Mouse (Mus musculus) midbrain, embryonic 10.5 days (tissue): ENCODE data around the gene Rtl8b. TPM values are rescaled to one million over a fixed set of nuclear protein-coding genes. Genes with fewer than 3 reads are reported as not detected.
A peak's percentile ranks its signal among the peaks of the same experiment; 100 is the strongest.
"Not testable (repeated sequence)": the region's sequence is repeated elsewhere in the genome, so short reads cannot be mapped to it uniquely, and the experiment has no call there.

Source experiments
- DNase-seq: peaks from one replicate; pipeline ENCODE4 v3.0.0-alpha.2; 2017; ENCODE audit warnings: low spot score
- H3K27ac ChIP-seq: fragments of 300-500 bp; sonication (generic); replicated peaks from 2 replicates; pipeline ENCODE4 v1.5.1; 2016; ENCODE audit warnings: mild to moderate bottlenecking
- H3K27me3 ChIP-seq: fragments of 300-500 bp; sonication (generic); 2 replicates; pipeline ENCODE4 v1.6.1; 2016; ENCODE audit warnings: low read depth, mild to moderate bottlenecking; ENCODE audit not compliant: poor library complexity, severe bottlenecking
- H3K36me3 ChIP-seq: fragments of 300-500 bp; sonication (generic); 2 replicates; pipeline ENCODE4 v1.6.1; 2016; ENCODE audit warnings: mild to moderate bottlenecking, moderate library complexity
- H3K4me1 ChIP-seq: fragments of 300-500 bp; sonication (generic); 2 replicates; pipeline ENCODE4 v1.6.1; 2016
- H3K4me3 ChIP-seq: fragments of 300-500 bp; sonication (generic); 2 replicates; pipeline ENCODE4 v1.5.1; 2016; ENCODE audit warnings: mild to moderate bottlenecking, moderate library complexity
- H3K9me3 ChIP-seq: fragments of 300-500 bp; sonication (generic); replicated peaks from 2 replicates; pipeline ENCODE4 v1.6.1; 2016; ENCODE audit warnings: mild to moderate bottlenecking
- WGBS: fragments of 180-500 bp; shearing (Covaris S2); methylation state at CpG from one replicate; pipeline ENCODE4 v1.1.7; 2016; 5-methylcytosine and 5-hydroxymethylcytosine counted together
- polyA plus RNA-seq: library from polyadenylated mRNA; unstranded; fragments of >200 nt; fragmentation: Nextera tagmentation; extraction: Ambion mirVana; gene quantifications from 2 replicates; pipeline ENCODE4 v1.2.1, GENCODE M21; 2016

The Rtl8b gene
- polyA plus RNA-seq, result 55.9 and 62.4 TPM in 2 replicates

- DNase-seq, result peak; percentile 78
- WGBS, result 21% methylated on average over 13 of the region's 15 CpGs
- Histone ChIP-seq H3K27me3 (no peaks in the 10 kb centered on the region), H3K4me1 (no peaks in the 10 kb centered on the region), H3K27ac (peak within 1 kb of the TSS; percentile 72), H3K9me3 (no peaks in the 10 kb centered on the region), H3K4me3 (peak within 1 kb of the TSS; percentile 43), H3K36me3 (no peaks in the 10 kb centered on the region)
Observed at GRCm38 (mm10) chrX:53670294-53670693, at the start of gene Rtl8b. Gene Rtl8b (minus strand): TSS chrX:53670408.

- no peaks in the 10 kb centered on the region for H3K9me3 ChIP-seq
- peak overlapping the region; percentile 44 for H3K4me3 ChIP-seq
- H3K4me1 ChIP-seq, result peaks cover 12% of the 10 kb centered on the region
- peak; percentile 78 for DNase-seq
- 21% methylated on average over 49 of the region's 49 CpGs for WGBS
- H3K36me3 ChIP-seq, result no peaks in the 10 kb centered on the region
- H3K27me3 ChIP-seq, result no peaks in the 10 kb centered on the region
- peak overlapping the region; percentile 79 for H3K27ac ChIP-seq
Observed at GRCm38 (mm10) chrX:53716323-53717182, 46.3 kb upstream of the Rtl8b start.

GRCm38 (mm10) chrX:53715942-53716322 is 45.7 kb upstream of the Rtl8b start:
- Histone ChIP-seq H3K4me3 (peak overlapping the region; percentile 44), H3K27me3 (no peaks in the 10 kb centered on the region), H3K9me3 (no peaks in the 10 kb centered on the region), H3K27ac (peak overlapping the region; percentile 79), H3K36me3 (no peaks in the 10 kb centered on the region), H3K4me1 (peaks cover 12% of the 10 kb centered on the region)
- no peak for DNase-seq
- 50% methylated on average over 2 of the region's 2 CpGs for WGBS

GRCm38 (mm10) chrX:53702673-53703072 is 32.5 kb upstream of the Rtl8b start:
- no peaks in the 10 kb centered on the region for H3K27me3 ChIP-seq
- no peaks in the 10 kb centered on the region for H3K4me1 ChIP-seq
- H3K27ac ChIP-seq, result no peak overlapping the region
- no peak overlapping the region for H3K4me3 ChIP-seq
- WGBS, result 77% methylated on average over 3 of the region's 3 CpGs
- no peak for DNase-seq
- H3K9me3 ChIP-seq, result no peaks in the 10 kb centered on the region
- H3K36me3 ChIP-seq, result no peaks in the 10 kb centered on the region

- no peak overlapping the region for H3K27ac ChIP-seq
- no peak for DNase-seq
- 93% methylated on average over 2 of the region's 2 CpGs for WGBS
Observed at GRCm38 (mm10) chrX:53699225-53699624, 29.0 kb upstream of the Rtl8b start.

GRCm38 (mm10) chrX:53694008-53694777 is 24.0 kb upstream of the Rtl8b start:
- DNase-seq, result no peak
- Histone ChIP-seq H3K36me3 (no peaks in the 10 kb centered on the region), H3K4me1 (no peaks in the 10 kb centered on the region), H3K4me3 (no peak overlapping the region), H3K27me3 (no peaks in the 10 kb centered on the region), H3K9me3 (peaks cover 7% of the 10 kb centered on the region; the same call in 1 of the 2 replicates), H3K27ac (no peak overlapping the region)
- 84% methylated on average over 9 of the region's 9 CpGs for WGBS

More at GRCm38 (mm10) chrX:53699225-53699624, 29.0 kb upstream of the Rtl8b start:
- H3K9me3 ChIP-seq, result 0 out of 2 replicates have a peak, but pooled peaks cover 3% of the 10 kb centered on the region
- H3K4me3 ChIP-seq, result no peak overlapping the region
- H3K36me3 ChIP-seq, result no peaks in the 10 kb centered on the region
- H3K4me1 ChIP-seq, result no peaks in the 10 kb centered on the region
- H3K27me3 ChIP-seq, result no peaks in the 10 kb centered on the region

GRCm38 (mm10) chrX:53693141-53693540 is 22.9 kb upstream of the Rtl8b start:
- no peaks in the 10 kb centered on the region for H3K27me3 ChIP-seq
- 78% methylated on average over 2 of the region's 2 CpGs for WGBS
- no peak overlapping the region for H3K27ac ChIP-seq
- H3K4me1 ChIP-seq, result no peaks in the 10 kb centered on the region
- H3K9me3 ChIP-seq, result peaks cover 7% of the 10 kb centered on the region; the same call in 1 of the 2 replicates
- H3K4me3 ChIP-seq, result no peak overlapping the region
- DNase-seq, result no peak
- no peaks in the 10 kb centered on the region for H3K36me3 ChIP-seq

GRCm38 (mm10) chrX:53692065-53692464 is 21.9 kb upstream of the Rtl8b start:
- DNase-seq, result no peak
- 60% methylated on average over 2 of the region's 2 CpGs for WGBS
- no peak overlapping the region for H3K27ac ChIP-seq
- H3K9me3 ChIP-seq, result peaks cover 3% of the 10 kb centered on the region; the same call in 1 of the 2 replicates
- no peaks in the 10 kb centered on the region for H3K4me1 ChIP-seq
- no peaks in the 10 kb centered on the region for H3K27me3 ChIP-seq
- no peak overlapping the region for H3K4me3 ChIP-seq
- H3K36me3 ChIP-seq, result no peaks in the 10 kb centered on the region

GRCm38 (mm10) chrX:53684676-53685075 is 14.5 kb upstream of the Rtl8b start:
- not testable (repeated sequence) for H3K36me3 ChIP-seq, H3K9me3 ChIP-seq, DNase-seq, H3K27ac ChIP-seq, H3K27me3 ChIP-seq, H3K4me1 ChIP-seq, H3K4me3 ChIP-seq
- WGBS, result 90% methylated on average over 2 of the region's 4 CpGs

GRCm38 (mm10) chrX:53682650-53683049 is 12.4 kb upstream of the Rtl8b start:
- not testable (repeated sequence) for H3K27ac ChIP-seq, H3K36me3 ChIP-seq, H3K4me1 ChIP-seq, H3K4me3 ChIP-seq, H3K27me3 ChIP-seq, H3K9me3 ChIP-seq, DNase-seq
- WGBS, result 62% methylated on average over 3 of the region's 3 CpGs

- not testable (repeated sequence) for H3K36me3 ChIP-seq, H3K4me1 ChIP-seq, DNase-seq, H3K9me3 ChIP-seq, H3K4me3 ChIP-seq, H3K27ac ChIP-seq, H3K27me3 ChIP-seq
- WGBS, result 47% methylated on average over 2 of the region's 2 CpGs
Observed at GRCm38 (mm10) chrX:53676943-53677342, 6.7 kb upstream of the Rtl8b start.

- H3K9me3 ChIP-seq, H3K36me3 ChIP-seq, H3K27me3 ChIP-seq, DNase-seq, H3K4me1 ChIP-seq: not testable (repeated sequence)
- 14% methylated on average over 4 of the region's 4 CpGs for WGBS
- Histone ChIP-seq H3K4me3 (peak overlapping the region; percentile 43), H3K27ac (peak overlapping the region; percentile 72)
Observed at GRCm38 (mm10) chrX:53670696-53671095, 488 bp upstream of the Rtl8b start.
